Mouse (Mus musculus) induced T-regulatory cell, adult 2 months (primary cell): ENCODE measurements around the gene Med4.
"Not testable (repeated sequence)": the region's sequence is repeated elsewhere in the genome, so short reads cannot be mapped to it uniquely, and the experiment has no call there.

Experiments
- DNase-seq: peaks from one replicate; pipeline ENCODE4 v3.0.0-alpha.2; 2012; ENCODE audit warnings: low read depth

Gene Med4

DNA sequence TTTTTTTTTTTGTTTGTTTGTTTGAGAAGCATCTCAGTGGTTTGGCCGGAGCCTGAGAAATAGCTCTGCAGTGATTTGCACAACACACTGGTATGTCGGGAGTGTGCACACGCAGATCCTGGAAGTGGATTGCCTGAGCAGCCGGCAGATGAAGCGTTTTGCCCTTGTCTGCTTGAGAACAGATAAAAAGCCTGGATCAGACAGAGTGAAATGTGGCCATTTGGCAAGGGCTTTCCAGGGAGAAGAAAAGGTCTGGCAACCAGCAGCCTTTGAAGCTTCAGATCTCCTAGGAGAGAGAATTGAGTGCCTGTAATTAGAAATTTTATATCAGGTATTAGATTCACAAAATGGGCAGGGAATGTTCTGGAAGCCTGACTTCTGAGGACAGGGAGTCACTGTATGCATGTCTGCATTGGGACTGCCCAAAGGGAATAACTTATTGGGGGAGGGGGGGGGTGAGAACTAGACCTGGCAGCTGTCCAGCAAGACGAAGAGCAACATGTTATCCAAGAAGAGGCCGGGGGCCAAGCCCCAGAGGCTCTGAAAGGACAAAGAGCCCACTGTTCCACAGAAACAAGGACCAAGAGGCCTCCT is 7.1 kb upstream of the Med4 start:
- DNase-seq, result no peak

DNA sequence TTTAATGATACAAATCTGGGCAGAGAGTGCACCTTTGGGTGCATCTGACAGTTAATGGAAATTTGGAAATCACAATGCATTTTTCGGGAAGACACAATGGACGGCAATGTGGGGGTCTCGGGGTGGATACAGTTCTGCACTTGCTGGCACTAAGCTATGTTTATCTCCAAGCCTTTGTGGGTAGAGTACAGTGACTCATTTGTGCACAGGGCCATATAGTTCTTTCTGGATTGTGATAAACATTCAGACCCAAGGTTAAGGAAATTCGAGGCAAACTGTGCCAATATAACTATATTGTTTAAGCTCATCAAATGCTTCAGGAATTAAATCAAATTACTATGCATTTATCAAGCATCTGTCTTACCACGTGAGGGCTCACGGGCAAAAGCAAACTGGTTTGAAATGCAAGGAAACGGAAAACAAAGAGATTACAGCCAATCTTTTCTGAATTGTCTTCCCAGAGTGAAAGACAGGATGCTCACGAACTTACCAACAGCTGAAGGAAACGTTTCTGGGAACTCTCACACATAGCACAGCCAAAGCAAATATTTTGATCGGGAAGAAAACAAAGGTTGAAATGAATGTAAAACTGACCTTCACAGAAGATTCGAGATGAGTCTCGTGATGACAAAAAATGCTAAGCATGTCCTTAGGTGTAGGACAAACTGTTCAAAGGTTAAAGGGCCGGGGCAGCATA is 6.4 kb upstream of the Med4 start:
- DNase-seq, result no peak

DNA sequence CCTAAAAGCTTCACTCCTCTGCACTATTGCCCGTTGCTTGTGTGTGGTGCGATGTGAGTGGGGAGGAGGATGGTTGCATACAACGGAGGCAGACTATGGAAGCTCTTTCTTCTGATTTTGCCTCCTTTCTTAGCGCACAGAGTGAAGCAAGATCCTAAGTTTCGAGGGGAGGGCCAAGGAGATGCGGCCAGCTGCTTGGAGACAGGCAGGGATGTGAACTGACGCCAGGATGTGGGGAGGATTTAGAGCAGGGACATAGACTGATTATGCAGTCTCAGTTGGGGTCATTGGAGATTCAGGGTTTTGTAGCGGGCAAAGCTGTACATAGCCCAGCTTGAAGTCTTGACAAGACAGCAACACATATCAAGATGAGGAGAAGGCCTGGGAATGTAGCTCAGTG is 3.5 kb upstream of the Med4 start:
- DNase-seq, result no peak

DNA sequence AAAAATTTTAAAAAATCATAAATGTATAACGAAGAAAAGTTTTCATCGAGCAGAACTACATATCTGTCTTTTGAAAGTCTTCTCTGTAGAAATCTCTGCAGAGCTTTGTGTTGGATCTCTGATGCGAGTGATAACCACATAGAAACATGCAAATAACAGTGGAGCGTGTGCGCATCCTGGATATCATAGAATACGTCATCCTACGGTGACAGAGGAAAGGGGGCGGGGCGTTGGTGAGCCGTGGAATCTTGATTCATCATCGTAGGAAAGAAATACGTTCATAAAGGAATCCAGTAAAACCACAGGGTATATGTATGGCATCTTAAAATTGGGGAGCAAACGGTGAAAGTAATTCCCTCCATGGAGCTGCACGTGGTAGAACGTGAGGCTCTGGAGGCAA is 2.6 kb upstream of the Med4 start:
- peak; percentile 75 for DNase-seq

DNA sequence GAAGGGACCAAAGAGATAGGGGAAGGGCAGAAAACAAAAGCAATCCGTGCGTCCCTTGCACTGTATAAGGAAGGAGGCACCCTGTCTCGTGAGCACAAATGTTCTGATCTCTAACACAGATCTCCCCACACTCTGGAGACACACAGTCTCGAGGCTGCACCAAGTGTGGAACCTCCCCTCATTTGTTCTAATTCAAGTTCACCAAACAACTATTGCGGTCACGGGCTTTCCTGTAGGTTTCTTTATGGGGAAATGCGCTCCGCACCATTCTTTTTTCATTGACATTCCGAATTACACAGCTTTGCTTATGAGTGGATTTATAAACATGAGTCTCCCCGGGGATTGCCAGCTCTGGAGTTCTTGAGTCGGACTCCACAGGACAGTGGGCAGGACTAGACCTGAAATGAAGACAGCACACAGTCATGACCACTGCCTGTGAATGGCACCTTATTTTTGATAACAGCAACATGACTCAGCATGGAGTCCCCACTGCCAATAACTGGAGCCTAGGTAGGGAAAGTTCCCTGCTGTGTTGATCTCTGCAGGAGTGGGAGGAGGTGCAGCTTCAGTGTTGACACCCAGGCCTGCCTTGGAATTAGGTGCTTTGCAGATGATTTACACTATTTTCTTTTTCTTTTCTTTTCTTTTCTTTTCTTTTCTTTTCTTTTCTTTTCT is 2.0 kb upstream of the Med4 start:
- DNase-seq, result peak; percentile 57

DNA sequence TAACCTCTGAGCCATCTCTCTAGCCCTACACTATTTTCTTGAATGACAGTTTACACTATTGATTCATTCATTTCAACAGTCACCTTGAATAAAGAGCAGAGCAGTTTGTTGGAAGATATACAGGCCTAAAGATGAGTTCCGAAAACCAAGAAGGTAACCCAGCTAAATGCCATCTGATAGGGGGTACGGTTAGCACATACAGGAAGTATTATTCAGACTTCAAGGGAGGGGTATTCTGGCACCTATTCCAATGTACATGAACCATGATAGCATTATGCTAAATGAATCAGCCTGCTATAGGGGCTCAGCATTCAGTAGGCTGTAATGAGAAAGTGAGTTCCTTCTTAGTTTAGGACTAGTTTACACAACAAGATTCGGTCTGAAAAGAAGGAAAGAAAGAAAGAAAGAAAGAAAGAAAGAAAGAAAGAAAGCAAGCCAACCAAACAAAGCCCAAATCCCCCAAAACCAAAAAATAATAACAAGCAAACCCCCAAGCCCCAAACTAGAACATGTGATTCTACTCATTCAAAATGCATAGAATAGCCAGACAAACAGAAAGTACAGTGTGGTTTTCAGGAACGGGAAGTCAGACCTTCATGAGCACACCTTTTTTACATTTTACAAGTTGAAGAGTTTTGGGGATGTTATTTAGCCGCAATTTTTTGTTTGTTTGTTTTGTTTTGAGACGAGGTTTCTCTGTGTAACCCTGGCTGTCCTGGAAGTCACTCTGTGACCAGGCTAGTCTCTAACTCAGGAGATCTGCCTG is 1.0 kb upstream of the Med4 start:
- DNase-seq, result peak; percentile 44

DNA sequence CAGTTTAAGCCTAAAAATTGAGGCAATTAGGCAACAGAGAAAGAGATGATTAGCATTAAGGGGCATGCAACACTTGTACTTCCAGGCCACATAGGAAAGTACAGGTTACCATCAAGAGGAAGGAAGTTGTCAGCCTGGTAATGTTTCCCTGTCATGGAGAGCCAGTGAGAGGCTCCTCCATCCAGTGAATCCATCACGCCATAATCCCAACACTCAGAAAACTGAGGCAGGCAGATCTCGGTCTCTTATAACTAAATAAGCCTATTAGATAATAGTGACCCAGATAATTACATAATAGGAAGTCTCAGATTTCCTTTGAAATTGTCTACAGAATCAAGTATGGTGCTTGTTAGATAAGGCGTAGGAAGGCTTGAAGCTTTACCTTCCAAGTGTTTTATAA is 14.3 kb downstream of the Med4 start:
- peak; percentile 17 for DNase-seq

DNA sequence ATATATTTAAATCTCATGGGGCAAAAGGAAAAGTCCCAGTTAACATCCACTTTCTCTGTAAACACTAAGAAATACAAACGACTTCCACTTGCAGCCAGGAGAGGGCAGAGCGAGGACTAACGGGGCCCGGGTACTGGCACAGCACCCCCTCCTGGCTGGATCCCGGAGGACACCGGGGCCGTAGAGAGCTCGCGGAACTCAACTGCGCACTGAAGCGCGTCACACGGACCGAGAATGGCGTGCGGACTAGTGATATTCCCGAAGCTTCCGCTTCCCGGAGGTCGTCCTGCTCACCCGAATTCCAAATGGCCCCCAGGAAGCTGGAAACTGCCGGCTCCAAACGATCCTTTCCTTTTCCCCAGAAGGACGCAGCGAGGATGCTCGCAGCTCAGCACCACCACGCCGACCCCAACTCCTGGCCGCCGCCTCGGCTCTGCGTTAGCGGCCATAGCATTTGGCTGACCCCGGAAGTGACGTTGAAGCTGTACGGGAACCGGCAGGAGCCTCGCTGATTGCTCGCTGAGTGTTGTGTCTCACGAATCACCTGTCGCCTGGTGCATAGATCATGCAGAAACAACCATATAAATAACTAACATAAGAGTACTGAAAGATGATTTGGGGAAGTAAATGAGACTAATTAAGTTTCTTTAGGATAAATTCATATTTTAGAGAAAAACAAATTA is 15.1 kb downstream of the Med4 start, which contains the start of gene Sucla2:
TSS of gene Sucla2 (plus strand) at position 554 of the 683 bp plus-strand sequence.
- DNase-seq, result peak; percentile 98

DNA sequence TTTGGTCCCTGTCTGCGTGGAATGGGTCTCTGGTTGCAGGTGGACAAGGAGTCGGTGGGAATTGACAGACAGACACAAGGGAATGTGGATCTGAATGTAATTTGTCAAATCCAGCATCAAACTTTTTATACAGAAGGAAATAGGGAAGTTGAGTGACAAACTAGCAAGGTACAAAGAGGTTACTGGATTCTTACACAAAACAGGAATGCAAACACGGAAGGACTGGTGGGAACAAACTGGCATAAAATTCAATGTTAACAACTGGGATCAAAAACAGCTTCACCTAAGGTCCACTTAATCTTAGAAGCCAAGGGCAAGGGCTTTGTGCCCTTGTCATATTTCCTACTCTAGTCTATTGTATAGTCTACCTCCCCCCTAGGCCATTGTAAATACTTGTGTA is 18.8 kb downstream of the Med4 start:
- not testable (repeated sequence) for DNase-seq

DNA sequence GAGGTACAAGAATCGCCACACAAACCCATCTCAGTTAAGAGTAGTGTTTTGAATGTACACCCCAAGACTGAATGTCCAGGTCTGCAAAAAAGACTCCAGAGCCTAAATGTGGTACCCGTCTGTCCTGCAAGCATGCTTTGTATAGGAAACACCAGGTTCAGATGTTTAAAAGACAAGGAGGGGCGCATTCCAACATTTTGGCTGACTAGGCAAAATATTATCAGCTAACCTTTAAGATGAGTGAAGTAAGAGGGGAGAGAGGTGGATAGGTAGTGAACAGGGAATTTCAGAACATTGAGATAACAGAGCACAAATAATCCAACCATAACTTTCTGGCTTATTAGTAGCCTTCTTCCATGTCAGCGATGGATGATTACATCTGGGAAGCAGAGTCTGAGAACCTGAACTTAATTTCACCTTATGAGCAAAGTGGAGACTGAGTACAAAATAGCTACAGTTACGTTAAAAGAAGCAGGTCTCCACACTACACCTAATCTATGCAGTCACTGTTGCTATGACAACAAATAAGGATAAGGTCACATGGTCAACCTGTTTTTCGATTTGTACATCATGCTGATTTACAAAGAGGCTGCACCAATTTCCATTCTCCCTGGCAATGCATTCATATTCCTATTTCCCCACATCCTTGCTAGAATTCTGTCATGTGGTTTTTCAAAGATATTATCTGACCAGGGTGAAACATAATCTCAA is 24.1 kb downstream of the Med4 start:
- DNase-seq, result peak; percentile 18

DNA sequence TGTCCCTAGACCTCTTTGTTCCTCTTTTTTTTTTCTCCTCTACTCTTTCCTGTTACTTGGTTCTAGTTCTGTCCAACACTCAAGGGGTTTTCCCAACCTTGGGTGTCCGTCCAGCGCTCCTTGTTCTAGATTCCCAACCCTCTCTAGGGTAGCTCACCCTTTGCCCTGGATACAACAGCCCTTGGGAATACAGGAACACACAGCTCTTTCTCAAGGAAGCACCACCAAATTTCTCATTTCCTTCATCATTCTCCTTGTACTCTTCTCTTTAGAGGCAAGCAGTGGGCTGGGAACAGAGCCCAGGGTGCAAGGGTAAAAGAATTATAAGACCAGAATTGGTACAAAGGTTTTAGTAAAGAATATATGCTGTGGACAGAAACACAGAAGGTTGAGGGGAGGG is 25.8 kb downstream of the Med4 start:
- DNase-seq, result no peak

DNA sequence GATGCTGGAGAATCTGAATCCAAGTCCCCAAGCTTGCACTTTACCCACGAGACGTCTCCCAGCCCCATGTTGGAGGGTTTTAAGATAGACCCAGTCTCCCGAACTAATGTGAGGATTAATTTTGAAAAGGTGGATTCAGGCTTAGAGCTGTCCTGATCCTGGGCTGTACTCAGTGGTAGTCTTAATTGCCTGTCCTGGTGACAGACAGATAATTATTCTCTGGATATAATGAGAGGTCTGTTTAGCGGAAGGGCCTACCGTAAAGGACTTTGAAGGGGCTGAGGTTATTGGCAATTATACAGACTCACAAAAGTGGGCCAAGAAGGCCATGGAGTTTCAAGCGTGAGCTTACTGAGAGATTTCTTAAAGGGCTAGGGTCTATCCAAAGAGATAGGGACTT is 34.0 kb downstream of the Med4 start:
- no peak for DNase-seq

DNA sequence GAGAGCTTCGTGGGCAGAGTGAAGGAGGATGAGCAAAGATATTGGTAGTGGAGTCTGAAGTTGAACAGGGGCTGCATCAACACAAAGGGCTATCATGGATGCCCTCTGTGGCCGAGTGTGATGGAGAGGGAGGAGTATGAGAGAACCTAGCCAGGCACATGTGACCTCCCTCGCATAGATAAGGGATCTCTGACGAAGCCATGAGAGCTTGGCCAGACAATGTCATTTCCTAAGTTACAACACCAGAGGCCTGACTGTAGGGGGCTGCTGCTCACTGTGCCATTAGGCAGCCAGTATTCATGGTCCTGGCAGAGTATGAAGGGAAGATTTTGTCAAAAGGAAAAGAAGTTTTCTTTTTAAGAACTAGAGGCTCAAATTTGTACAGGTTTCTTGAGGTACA is 37.2 kb downstream of the Med4 start:
- DNase-seq, result no peak

DNA sequence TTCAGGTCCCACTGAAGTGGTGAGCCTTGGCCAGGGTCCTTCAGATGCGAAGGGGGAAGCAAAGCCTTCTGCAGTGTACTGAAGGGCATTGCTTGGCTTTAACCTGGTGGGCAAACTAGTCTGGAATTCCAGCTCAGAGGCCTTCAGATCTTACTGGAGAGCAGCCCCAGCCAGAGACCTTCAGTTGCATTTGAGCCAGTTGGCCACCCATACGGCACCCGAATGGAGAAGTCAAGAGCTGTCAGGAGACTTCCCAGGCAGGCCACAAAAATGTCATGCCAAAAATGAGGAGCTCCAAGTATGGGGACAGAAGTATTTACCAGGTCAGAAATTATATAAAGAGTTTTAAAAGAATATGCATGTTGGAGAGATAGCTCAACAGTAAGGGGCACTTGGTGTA is 38.2 kb downstream of the Med4 start, which contains the start of gene Nudt15:
TSS of gene Nudt15 (minus strand) at position 192 of the 400 bp plus-strand sequence.
- no peak for DNase-seq

DNA sequence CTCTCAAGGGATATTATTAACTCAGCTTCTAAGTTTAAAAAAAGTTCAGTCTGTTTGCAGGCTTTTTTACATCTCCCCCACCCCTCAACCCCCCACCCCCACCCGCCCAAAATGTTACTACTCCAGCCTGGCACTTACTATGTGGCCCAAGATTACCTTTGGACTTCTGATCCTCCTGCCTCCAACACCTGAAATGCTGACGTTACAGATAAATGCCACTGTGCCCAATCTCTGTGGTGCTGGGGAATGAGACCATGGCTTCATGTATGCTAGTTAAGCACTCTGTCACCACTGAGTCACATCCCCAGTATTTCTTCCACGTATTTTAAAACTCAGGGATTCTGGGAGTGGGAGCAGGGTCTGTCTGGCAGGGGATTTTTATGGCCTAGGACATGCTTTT is 40.5 kb downstream of the Med4 start:
- no peak for DNase-seq

DNA sequence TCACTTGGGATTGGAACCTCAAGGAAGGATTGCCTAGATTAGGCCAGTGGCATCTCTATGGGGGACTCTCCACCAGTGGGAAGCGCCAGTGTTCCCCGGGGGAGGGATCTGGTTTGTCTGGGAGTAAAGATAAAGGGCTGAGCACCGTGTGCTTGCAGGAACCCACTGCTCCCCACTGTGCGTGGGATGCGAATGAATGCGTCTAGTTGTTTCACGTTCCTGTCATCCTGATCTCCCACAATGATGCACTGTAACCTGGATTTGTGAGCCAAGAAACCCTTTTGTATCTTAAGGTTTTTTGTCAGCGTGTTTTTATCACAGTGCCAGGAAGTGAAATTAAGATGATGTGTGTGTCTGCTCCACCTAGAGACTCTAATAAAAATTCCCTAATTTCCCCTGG is 40.9 kb downstream of the Med4 start:
- no peak for DNase-seq

DNA sequence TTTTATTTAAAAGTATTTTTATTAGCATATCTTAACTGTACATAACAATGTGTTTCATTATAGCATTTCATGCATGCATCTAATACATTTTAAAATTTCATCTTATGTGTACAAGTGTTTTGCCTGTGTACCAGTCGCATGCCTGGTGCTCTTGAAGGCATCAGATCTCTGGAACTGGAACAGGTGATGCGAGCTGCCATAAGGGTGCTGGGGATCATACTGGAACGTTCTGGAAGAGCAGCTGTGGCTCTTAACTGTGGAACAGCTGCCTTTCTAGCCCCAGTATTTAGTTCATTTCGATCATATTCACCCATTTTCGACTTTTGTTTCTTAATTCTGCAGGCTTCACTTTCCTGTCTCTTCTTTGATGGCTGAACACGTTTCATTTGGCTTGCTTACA is 41.3 kb downstream of the Med4 start:
- DNase-seq, result no peak

DNA sequence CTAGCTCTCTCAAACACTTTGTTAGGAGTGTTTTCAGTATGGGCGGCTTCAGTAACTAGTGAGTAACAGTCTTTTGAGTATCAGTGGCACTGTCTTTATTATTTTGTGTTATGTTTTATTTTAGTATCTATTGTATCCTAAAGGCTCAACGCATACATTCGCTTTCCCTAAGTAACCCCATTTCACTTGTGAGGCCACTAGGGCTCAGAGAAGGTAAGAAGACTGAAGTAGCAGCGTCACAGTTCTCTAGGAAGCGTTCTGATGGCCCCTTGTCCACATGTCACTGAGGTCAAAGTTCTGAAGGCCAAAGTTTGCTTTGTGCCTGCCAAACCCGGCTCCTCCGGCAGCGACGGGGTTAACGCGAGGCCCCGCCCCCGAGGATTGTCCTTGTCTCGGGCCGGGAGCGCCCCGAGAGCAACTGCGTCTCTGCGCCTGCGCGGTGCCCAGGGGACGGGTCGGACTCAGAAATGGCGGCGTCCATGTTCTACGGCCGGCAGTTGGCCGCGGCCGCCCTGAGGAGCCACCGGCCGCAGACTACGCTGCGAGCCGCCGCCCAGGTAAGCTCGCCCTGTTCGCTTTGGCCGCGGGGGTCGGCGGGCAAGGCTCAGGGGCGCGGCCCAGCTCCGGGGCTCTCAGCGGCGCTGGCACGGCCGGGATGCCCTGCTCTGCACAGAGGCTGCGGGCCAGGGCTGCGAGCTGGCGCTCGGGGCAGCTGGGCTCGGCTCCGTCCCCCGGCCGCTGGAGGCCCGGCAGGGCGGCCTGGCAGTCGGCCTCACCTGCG is 42.7 kb downstream of the Med4 start:
- DNase-seq, result peak; percentile 96

DNA sequence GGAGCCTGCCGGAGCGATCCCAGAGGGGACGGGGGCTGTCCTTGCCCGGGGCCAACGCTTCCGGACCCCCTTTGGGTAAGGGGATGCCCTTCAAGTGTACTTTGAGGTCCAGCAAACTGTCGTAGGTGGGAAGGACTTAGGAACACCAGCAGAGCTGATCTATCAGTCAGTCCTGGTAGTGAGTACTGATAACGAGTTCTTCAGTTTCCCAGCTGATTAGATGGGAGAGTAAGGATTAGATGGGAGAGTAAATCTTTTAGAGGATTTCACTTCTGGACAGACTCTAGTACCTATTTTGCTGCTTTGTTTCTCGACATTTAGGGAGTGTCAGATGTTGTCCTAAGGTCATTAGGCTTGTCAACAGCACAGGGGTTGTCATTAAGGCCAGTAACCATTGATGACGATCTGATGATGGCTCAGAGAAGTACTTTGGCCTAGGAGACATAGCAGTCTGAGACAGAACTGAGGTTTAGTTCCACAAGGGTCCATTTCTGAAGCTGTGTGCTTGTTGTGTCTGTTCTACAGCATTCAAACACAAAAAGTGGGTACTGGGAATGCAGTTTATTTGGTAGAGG is 43.4 kb downstream of the Med4 start:
- no peak for DNase-seq
